Mouse (Mus musculus): ENCODE results near the gene Gabrb1.

DNA sequence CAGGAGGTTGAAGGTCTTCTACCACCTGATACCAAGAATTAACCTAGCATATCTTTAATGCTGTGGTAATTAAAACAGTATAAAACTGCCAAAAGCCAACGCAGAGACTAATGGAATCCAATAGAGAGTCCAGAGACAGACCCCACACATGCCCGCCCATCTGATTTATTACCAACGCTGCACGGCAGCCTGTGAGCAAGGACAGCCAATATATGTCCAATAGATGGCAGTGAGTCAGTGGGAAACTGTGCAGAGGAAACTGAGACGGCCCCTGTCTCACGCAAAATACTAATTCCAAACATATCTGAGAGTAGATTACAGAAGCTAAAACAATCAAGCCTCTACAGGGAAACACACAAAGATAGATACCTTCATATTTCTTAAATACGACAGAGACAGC, 506.5 kb downstream of the Gabrb1 start:
- TF ChIP-seq CTCF (IDR thresholded peaks at IDR 0.05; ENCODE audit: low read depth, low read length) (no peak), POLR2A (IDR thresholded peaks at IDR 0.05; ENCODE audit: extremely low read depth, insufficient read depth, low read length) (no peak)
